Mouse (Mus musculus) heart, postnatal 36 days (tissue): ENCODE data around the gene Aicda. TPM values are rescaled to one million over a fixed set of nuclear protein-coding genes. Genes with fewer than 3 reads are reported as not detected.
A peak's percentile ranks its signal among the peaks of the same experiment; 100 is the strongest.

Experiments used
- DNase-seq, 2 experiments: peaks; one replicate each; pipeline ENCODE4 v3.0.0; 2021 to 2022
- intact Hi-C: fragments of 180-260 bp; cut with DNase I; formaldehyde crosslinking; loops from one replicate; pipeline ENCODE4 v1.15.1; 2025
- total RNA-seq, 2 experiments: library from RNA; stranded (reverse); gene quantifications; 2 replicates each; pipeline ENCODE4 v1.2.3; 2021

Aicda gene
- total RNA-seq, 2 experiments from 2014 or later = not detected

- DNase-seq = no peak
- intact Hi-C loops = no loop called here
Measured at GRCm38 (mm10) chr6:122599054-122599737, 45.6 kb downstream of the Aicda start.

GRCm38 (mm10) chr6:122600066-122600646 is 46.6 kb downstream of the Aicda start:
- intact Hi-C loops = loop anchor here (5.0 kb wide), 1 partner anchor 212 kb away; no protein-coding TSS in a partner anchor
- DNase-seq = no peak

GRCm38 (mm10) chr6:122601031-122601430 is 47.4 kb downstream of the Aicda start:
- no peak for DNase-seq
- intact Hi-C loops = loop anchor here (5.0 kb wide), 1 partner anchor 211 kb away; no protein-coding TSS in a partner anchor

GRCm38 (mm10) chr6:122601615-122602014 is 48.0 kb downstream of the Aicda start:
- intact Hi-C loops = loop anchor here (5.0 kb wide), 1 partner anchor 211 kb away; no protein-coding TSS in a partner anchor
- DNase-seq = no peak

- peak; percentile 76 to 78 for DNase-seq
- intact Hi-C loops = loop anchor here (5.0 kb wide), 1 partner anchor 210 kb away; no protein-coding TSS in a partner anchor
Measured at GRCm38 (mm10) chr6:122602242-122602991, 48.8 kb downstream of the Aicda start, which contains the start of gene Apobec1. Apobec1 (minus strand) TSS chr6:122602444.

GRCm38 (mm10) chr6:122602992-122603322 is 49.4 kb downstream of the Aicda start:
- intact Hi-C loops = loop anchor here (5.0 kb wide), 1 partner anchor 209 kb away; no protein-coding TSS in a partner anchor
- no peak for DNase-seq

GRCm38 (mm10) chr6:122604260-122604659 is 50.7 kb downstream of the Aicda start:
- no peak for DNase-seq
- intact Hi-C loops = loop anchor here (5.0 kb wide), 1 partner anchor 208 kb away; no protein-coding TSS in a partner anchor

- intact Hi-C loops = no loop called here
- DNase-seq = no peak
Measured at GRCm38 (mm10) chr6:122605483-122605882, 51.9 kb downstream of the Aicda start.

- no peak for DNase-seq
- intact Hi-C loops = no loop called here
Measured at GRCm38 (mm10) chr6:122606661-122607060, 53.1 kb downstream of the Aicda start.

GRCm38 (mm10) chr6:122607700-122608099 is 54.1 kb downstream of the Aicda start:
- intact Hi-C loops = no loop called here
- DNase-seq = no peak

- intact Hi-C loops = no loop called here
- DNase-seq = no peak
Measured at GRCm38 (mm10) chr6:122608434-122609376, 55.1 kb downstream of the Aicda start.

- no peak for DNase-seq
- intact Hi-C loops = no loop called here
Measured at GRCm38 (mm10) chr6:122609377-122609728, 55.8 kb downstream of the Aicda start.

GRCm38 (mm10) chr6:122609771-122610170 is 56.2 kb downstream of the Aicda start, which contains the start of gene Gdf3:
Gdf3 (minus strand) TSS chr6:122610087.
- intact Hi-C loops = no loop called here

GRCm38 (mm10) chr6:122612426-122612825 is 58.8 kb downstream of the Aicda start:
- no peak for DNase-seq
- intact Hi-C loops = no loop called here

More at GRCm38 (mm10) chr6:122609771-122610170, 56.2 kb downstream of the Aicda start, which contains the start of gene Gdf3:
- no peak for DNase-seq

Other genes starting within 250 kb of the Aicda start
- gene M6pr, start 245.1 kb upstream of the Aicda start, total RNA-seq = 10 to 100 TPM; 40.8 to 42.8 TPM
- 10 to 100 TPM; 17.5 to 21.8 TPM for gene Phc1, start 213.2 kb upstream of the Aicda start, total RNA-seq
- gene Rimklb, start 55.0 kb upstream of the Aicda start, total RNA-seq = under 1 TPM in 1 of 2 experiments, not detected in 1; 0.72 TPM
- 10 to 100 TPM; 41.3 to 43.4 TPM for gene Mfap5, start 48.0 kb upstream of the Aicda start, total RNA-seq
- 1 to 10 TPM; 6.3 to 8.0 TPM for gene Apobec1, start 48.6 kb downstream of the Aicda start, total RNA-seq
- not detected for gene Gdf3, start 56.3 kb downstream of the Aicda start, total RNA-seq
- not detected for gene Dppa3, start 72.6 kb downstream of the Aicda start, total RNA-seq
- not detected for gene Nanog, start 153.7 kb downstream of the Aicda start, total RNA-seq
- gene Slc2a3, start 247.8 kb downstream of the Aicda start, total RNA-seq = 1 to 10 TPM; 1.6 to 2.0 TPM